Mouse (Mus musculus): ENCODE measurements around the gene Mroh3. TPM values are rescaled to one million over a fixed set of nuclear protein-coding genes. Genes with fewer than 3 reads are reported as not detected.

Mroh3 gene
- polyA plus RNA-seq, 1 experiment from 2014 or later, result 0.28 TPM

DNA sequence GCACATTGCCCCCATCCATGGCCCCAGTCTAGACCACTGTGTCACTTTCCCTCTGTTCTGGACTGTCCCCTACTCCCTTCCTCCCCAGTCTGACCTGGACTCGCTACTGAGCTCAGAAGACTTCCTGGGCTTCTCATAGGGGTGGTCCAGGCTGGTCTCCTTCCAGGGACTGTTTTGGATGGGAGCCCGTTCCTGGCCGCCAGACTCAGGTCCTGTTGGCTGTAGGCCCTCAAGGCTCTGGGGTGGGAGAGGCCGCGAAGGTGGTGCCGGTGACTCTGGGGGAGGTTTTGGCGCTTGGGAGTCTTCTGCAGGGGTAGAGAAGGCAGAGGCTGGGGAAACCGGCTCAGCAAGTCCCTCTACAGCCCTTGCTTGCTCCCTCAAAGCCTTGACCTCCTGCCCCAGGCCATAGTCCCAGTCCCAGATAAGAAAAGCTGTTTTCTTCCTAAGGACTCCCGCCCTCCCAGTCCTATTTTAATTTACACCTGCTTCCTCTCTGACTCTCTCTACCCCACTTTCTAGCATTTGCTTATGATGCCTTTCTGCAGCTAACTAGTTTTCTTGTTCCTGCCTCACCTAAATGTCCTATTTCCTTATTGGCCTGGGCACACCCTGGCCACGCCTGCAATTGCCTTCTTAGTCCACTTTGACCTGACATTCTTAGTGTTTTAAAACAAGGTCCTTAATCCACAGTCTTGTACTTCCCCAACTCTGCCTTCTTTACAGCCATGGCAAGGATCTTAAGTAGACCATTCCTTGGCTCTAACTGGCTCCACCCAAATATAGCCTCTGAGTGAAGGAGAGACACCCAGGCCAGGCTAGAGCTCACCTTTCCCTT lies 7.6 kb upstream of the Mroh3 start:
- Histone ChIP-seq H3K4me1 (ENCODE audit: control insufficient read depth, insufficient read depth, low read length) (peaks cover 36% of the 10 kb centered on the region), H3K36me3 (ENCODE audit: control insufficient read depth, insufficient read depth, low read length) (peaks cover 24% of the 10 kb centered on the region), H3K27me3 (replicated peaks; ENCODE audit: control insufficient read depth, insufficient read depth, low read length) (no peaks in the 10 kb centered on the region), H3K4me3 (ENCODE audit: low read length) (peak overlapping the region; percentile 36), H3K27ac (ENCODE audit: low read length) (peak overlapping the region; percentile 97), H3K9me3 (ENCODE audit: control insufficient read depth, low read length) (no peaks in the 10 kb centered on the region), H3K4me2 (ENCODE audit: low read depth, low read length) (peak overlapping the region; percentile 52), H3K9ac (ENCODE audit: low read depth, low read length) (peak overlapping the region; percentile 64)
- 47% methylated on average over 10 of the region's 10 CpGs for WGBS
- peak; percentile 91 for ATAC-seq

DNA sequence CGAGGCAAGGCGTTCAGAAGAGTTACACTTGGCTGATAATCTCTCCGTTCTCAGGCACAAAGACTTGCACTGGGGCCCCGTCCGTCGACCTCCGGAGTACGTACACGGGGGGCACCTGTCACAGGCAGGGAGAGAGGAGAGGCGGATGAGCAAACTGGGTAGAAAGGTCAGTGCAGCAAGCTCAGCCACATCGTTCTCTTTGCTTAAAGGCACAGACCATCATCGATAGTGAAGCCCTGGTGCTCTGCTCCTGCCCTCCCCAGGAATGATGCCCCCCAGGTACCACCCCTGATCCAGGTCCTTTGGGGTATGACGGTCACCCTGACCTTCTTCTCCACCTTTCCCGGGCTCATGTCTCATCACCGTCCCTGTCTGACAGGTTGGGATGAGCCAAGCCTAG lies 1.7 kb upstream of the Mroh3 start:
- H3K4me3 ChIP-seq (ENCODE audit: low read length), result no peak overlapping the region
- H3K4me2 ChIP-seq (ENCODE audit: low read depth, low read length), result no peak overlapping the region
- H3K4me1 ChIP-seq (ENCODE audit: control insufficient read depth, insufficient read depth, low read length), result no peaks in the 10 kb centered on the region
- no peaks in the 10 kb centered on the region for H3K9me3 ChIP-seq (ENCODE audit: control insufficient read depth, low read length)
- H3K27me3 ChIP-seq (replicated peaks; ENCODE audit: control insufficient read depth, insufficient read depth, low read length), result no peaks in the 10 kb centered on the region
- WGBS, result 82% methylated on average over 15 of the region's 15 CpGs
- H3K9ac ChIP-seq (ENCODE audit: low read depth, low read length), result no peak overlapping the region
- no peak for ATAC-seq
- H3K27ac ChIP-seq (ENCODE audit: low read length), result no peak overlapping the region
- H3K36me3 ChIP-seq (ENCODE audit: control insufficient read depth, insufficient read depth, low read length), result peaks cover 14% of the 10 kb centered on the region

DNA sequence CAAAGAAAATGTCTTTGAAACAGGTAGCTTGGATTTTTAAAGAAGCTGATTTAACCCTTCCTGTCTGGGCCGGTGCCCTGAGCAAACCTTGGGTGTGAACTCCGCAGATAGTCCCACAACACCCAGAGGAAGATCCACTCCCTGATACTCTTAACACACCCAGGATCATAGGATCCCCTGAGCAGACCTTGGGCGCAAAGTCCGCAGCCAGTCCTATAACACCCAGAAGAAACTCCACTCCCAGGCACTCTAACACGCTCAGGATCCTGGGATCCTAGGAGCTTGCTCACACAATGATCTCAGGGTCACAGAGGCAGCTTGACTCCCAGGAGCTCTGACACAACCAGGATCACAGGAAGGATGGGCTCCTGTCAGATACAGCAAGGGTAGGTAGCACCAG lies 22.6 kb downstream of the Mroh3 start:
- no peaks in the 10 kb centered on the region for H3K9me3 ChIP-seq (ENCODE audit: control insufficient read depth, low read length)
- peaks cover 5% of the 10 kb centered on the region; the same call in 1 of the 2 replicates for H3K4me1 ChIP-seq (ENCODE audit: control insufficient read depth, insufficient read depth, low read length)
- H3K4me2 ChIP-seq (ENCODE audit: low read depth, low read length), result no peak overlapping the region
- no peak overlapping the region for H3K4me3 ChIP-seq (ENCODE audit: low read length)
- no peak overlapping the region for H3K27ac ChIP-seq (ENCODE audit: low read length)
- ATAC-seq, result peak; percentile 92
- H3K27me3 ChIP-seq (replicated peaks; ENCODE audit: control insufficient read depth, insufficient read depth, low read length), result no peaks in the 10 kb centered on the region
- 73% methylated on average over 5 of the region's 5 CpGs for WGBS
- H3K9ac ChIP-seq (ENCODE audit: low read depth, low read length), result no peak overlapping the region
- no peaks in the 10 kb centered on the region for H3K36me3 ChIP-seq (ENCODE audit: control insufficient read depth, insufficient read depth, low read length)

DNA sequence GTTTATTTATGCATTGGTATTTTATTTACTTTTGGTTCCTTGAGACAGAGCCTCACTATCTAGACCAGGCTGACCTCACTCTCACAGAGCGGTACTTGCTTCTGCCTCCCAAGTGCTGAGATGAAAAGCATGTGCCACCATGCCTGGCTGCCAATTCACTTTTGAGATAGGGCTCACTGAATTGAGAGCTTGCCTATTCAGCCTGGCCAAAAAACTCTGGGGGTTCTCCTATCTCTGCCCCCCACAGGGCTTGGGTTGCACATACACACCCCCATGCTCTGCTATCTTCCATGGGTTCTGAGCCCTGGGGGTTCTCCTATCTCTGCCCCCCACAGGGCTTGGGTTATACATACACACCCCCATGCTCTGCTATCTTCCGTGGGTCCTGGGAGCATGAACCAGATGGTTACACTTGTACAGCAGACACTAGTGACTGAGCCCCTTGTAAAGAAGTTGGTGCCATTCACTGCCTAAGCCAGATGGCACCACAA lies 33.1 kb downstream of the Mroh3 start:
- Histone ChIP-seq H3K9ac (ENCODE audit: low read depth, low read length) (no peak overlapping the region), H3K9me3 (ENCODE audit: control insufficient read depth, low read length) (no peaks in the 10 kb centered on the region), H3K4me2 (ENCODE audit: low read depth, low read length) (no peak overlapping the region), H3K36me3 (ENCODE audit: control insufficient read depth, insufficient read depth, low read length) (no peaks in the 10 kb centered on the region), H3K4me3 (ENCODE audit: low read length) (no peak overlapping the region), H3K4me1 (ENCODE audit: control insufficient read depth, insufficient read depth, low read length) (peaks cover 20% of the 10 kb centered on the region), H3K27ac (ENCODE audit: low read length) (no peak overlapping the region), H3K27me3 (replicated peaks; ENCODE audit: control insufficient read depth, insufficient read depth, low read length) (no peaks in the 10 kb centered on the region)
- no peak for ATAC-seq
- WGBS, result 60% methylated on average over 2 of the region's 2 CpGs

DNA sequence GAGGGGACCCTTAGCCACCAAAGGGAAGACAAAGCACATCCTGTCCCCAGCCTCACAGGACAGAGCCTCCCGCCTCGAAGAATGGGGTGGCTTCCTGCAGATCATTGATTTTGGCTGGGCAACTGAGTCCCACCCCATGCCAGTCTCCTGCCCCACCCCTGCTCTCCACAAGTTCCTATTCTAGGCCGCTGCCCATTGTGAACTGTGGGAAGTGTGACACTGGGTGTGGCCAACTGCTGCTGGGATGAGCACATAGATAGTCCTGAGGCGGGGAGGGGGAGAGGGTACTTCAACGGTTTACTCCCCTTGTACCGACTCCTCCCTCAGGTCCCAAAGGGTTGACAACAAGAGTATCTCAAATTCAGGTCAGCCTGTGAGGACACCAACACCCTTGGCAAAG lies 33.9 kb downstream of the Mroh3 start:
- no peak overlapping the region for H3K4me2 ChIP-seq (ENCODE audit: low read depth, low read length)
- 49% methylated on average over 6 of the region's 6 CpGs for WGBS
- H3K27ac ChIP-seq (ENCODE audit: low read length), result no peak overlapping the region
- H3K4me3 ChIP-seq (ENCODE audit: low read length), result no peak overlapping the region
- H3K9ac ChIP-seq (ENCODE audit: low read depth, low read length), result no peak overlapping the region
- no peaks in the 10 kb centered on the region for H3K36me3 ChIP-seq (ENCODE audit: control insufficient read depth, insufficient read depth, low read length)
- peaks cover 28% of the 10 kb centered on the region for H3K4me1 ChIP-seq (ENCODE audit: control insufficient read depth, insufficient read depth, low read length)
- H3K9me3 ChIP-seq (ENCODE audit: control insufficient read depth, low read length), result no peaks in the 10 kb centered on the region
- no peak for ATAC-seq
- no peaks in the 10 kb centered on the region for H3K27me3 ChIP-seq (replicated peaks; ENCODE audit: control insufficient read depth, insufficient read depth, low read length)

DNA sequence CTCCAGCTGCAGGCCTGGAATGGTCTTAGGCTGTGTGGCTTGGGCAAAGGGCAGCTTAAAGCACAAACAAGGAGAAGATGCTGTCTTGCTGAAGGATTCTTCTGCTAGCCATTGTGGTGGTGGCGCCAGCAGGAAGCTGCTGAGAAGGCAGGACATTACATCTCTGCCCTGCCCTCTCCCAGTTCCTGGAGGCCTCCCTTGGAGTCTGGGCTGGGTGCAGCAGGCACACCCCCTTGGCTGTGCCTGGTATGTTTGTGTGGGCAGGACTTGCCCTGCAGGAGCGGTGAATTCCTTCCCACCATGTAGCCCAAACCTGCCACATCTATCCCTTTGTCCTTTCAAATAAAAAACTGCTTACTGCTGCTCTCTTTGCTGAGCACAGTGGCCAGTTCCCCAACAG lies 35.5 kb downstream of the Mroh3 start:
- Histone ChIP-seq H3K27me3 (replicated peaks; ENCODE audit: control insufficient read depth, insufficient read depth, low read length) (no peaks in the 10 kb centered on the region), H3K9ac (ENCODE audit: low read depth, low read length) (no peak overlapping the region), H3K4me1 (ENCODE audit: control insufficient read depth, insufficient read depth, low read length) (peaks cover 45% of the 10 kb centered on the region), H3K9me3 (ENCODE audit: control insufficient read depth, low read length) (no peaks in the 10 kb centered on the region), H3K27ac (ENCODE audit: low read length) (0 out of 2 replicates have a peak overlapping the region, but pooled peaks have one; percentile 7), H3K4me2 (ENCODE audit: low read depth, low read length) (no peak overlapping the region), H3K36me3 (ENCODE audit: control insufficient read depth, insufficient read depth, low read length) (no peaks in the 10 kb centered on the region), H3K4me3 (ENCODE audit: low read length) (no peak overlapping the region)
- WGBS, result 59% methylated on average over 2 of the region's 2 CpGs
- no peak for ATAC-seq

DNA sequence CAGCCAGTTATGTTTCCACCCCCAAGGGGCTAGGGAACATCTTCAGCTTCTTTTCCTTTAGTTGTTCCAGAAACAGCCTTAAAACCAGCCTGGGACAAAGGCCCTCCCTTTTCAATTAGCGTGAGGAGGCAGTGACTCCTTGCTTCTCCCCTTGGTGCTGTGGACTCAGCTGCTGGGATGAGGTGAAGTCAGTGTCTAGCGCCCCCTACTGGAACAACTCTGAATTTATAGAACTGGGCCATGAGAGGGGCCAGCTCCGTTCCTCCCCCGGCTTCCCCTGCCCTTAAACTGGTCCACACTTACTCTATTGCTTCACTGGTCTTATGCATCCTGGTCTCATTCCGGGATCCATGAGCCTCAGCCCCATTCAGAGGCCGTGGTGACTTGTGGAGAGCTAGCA lies 37.4 kb downstream of the Mroh3 start:
- WGBS, result 34% methylated on average over 6 of the region's 6 CpGs
- no peak for ATAC-seq

DNA sequence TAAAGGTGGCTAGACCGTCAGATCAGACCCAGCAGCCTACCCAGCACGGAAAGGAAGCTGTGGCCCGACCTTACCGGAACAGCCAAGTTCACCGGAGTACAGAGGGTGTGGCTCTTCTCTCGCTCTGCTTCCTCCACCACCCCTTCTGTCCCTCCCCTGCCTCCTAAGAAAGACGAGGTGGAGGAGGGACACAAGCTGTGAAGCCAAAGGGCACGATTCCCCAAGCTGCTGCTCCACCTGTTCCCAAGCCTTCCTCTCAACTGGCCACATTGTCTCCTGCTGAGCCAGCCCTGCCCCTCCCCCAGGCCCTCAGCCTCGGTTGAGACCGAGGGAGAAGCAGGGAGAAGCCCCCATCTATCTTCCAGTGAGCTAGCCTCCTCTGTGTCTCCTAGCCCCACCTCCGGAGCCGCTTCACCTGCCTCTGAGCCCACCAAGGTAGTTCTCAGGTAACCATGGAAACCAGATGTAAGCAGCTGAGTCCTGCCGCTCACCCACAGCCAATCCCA lies 38.5 kb downstream of the Mroh3 start:
- no peaks in the 10 kb centered on the region for H3K9me3 ChIP-seq (ENCODE audit: control insufficient read depth, low read length)
- peaks cover 47% of the 10 kb centered on the region for H3K4me1 ChIP-seq (ENCODE audit: control insufficient read depth, insufficient read depth, low read length)
- H3K9ac ChIP-seq (ENCODE audit: low read depth, low read length), result peak overlapping the region; percentile 49; the same call in 1 of the 2 replicates
- no peak overlapping the region for H3K4me3 ChIP-seq (ENCODE audit: low read length)
- peak; percentile 75 for ATAC-seq
- no peaks in the 10 kb centered on the region for H3K27me3 ChIP-seq (replicated peaks; ENCODE audit: control insufficient read depth, insufficient read depth, low read length)
- H3K27ac ChIP-seq (ENCODE audit: low read length), result peak overlapping the region; percentile 79
- WGBS, result 15% methylated on average over 13 of the region's 13 CpGs
- 0 out of 2 replicates have a peak, but pooled peaks cover 3% of the 10 kb centered on the region for H3K36me3 ChIP-seq (ENCODE audit: control insufficient read depth, insufficient read depth, low read length)
- peak overlapping the region; percentile 37 for H3K4me2 ChIP-seq (ENCODE audit: low read depth, low read length)

More for the DNA sequence above, 37.4 kb downstream of the Mroh3 start:
- no peak overlapping the region for H3K9ac ChIP-seq (ENCODE audit: low read depth, low read length)
- H3K4me3 ChIP-seq (ENCODE audit: low read length), result no peak overlapping the region
- peaks cover 47% of the 10 kb centered on the region for H3K4me1 ChIP-seq (ENCODE audit: control insufficient read depth, insufficient read depth, low read length)
- 0 out of 2 replicates have a peak, but pooled peaks cover 3% of the 10 kb centered on the region for H3K36me3 ChIP-seq (ENCODE audit: control insufficient read depth, insufficient read depth, low read length)
- H3K27me3 ChIP-seq (replicated peaks; ENCODE audit: control insufficient read depth, insufficient read depth, low read length), result no peaks in the 10 kb centered on the region
- H3K27ac ChIP-seq (ENCODE audit: low read length), result no peak overlapping the region
- H3K4me2 ChIP-seq (ENCODE audit: low read depth, low read length), result no peak overlapping the region
- H3K9me3 ChIP-seq (ENCODE audit: control insufficient read depth, low read length), result no peaks in the 10 kb centered on the region

DNA sequence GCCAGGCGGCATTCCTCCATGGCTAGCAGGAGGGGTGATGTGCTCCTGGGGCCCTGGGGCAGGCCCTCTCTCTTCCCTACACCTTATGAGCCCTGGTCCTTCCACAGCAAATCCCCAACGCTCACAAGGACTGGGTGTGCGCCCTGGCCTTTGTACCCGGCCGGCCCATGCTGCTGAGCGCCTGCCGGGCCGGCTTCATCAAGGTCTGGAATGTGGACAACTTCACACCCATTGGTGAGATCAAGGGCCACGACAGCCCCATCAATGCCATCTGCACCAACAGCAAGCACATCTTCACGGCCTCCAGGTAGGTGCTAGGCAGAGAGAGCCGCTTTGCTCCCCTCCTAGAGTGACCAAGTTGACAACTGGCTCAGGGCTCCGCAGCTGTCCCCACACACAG lies 39.9 kb downstream of the Mroh3 start:
- Histone ChIP-seq H3K27ac (ENCODE audit: low read length) (peak overlapping the region; percentile 65), H3K9ac (ENCODE audit: low read depth, low read length) (peak overlapping the region; percentile 37; the same call in 1 of the 2 replicates), H3K27me3 (replicated peaks; ENCODE audit: control insufficient read depth, insufficient read depth, low read length) (no peaks in the 10 kb centered on the region), H3K4me3 (ENCODE audit: low read length) (no peak overlapping the region), H3K9me3 (ENCODE audit: control insufficient read depth, low read length) (no peaks in the 10 kb centered on the region), H3K4me1 (ENCODE audit: control insufficient read depth, insufficient read depth, low read length) (peaks cover 40% of the 10 kb centered on the region), H3K36me3 (ENCODE audit: control insufficient read depth, insufficient read depth, low read length) (0 out of 2 replicates have a peak, but pooled peaks cover 3% of the 10 kb centered on the region), H3K4me2 (ENCODE audit: low read depth, low read length) (no peak overlapping the region)
- ATAC-seq, result peak; percentile 69
- WGBS, result 53% methylated on average over 12 of the region's 12 CpGs

Measured in intestine, embryonic 16.5 days (tissue).